In genomic region chr1:113358242-113358641, GRCm38 (mm10) we compare ENCODE assay signal across 17 mouse cellular contexts.
DNase-seq lines count a peak whose midpoint lies in the region; ATAC-seq lines count a peak whose summit lies in the region.
"Had no signal": no experiment of that assay in that cellular context is flagged by ENCODE, and none has a peak within 500 bp of the region (broad histone marks: within the 10 kb centered on the region; RNA-seq: fewer than 3 reads in every experiment).

No protein-coding gene starts in this region.

- no peaks in the 10 kb centered on the region for H3K4me1 ChIP-seq in hindbrain, embryonic 16.5 days (ENCODE audit: control insufficient read depth, insufficient read depth, low read depth, low read length)
- H3K4me1 ChIP-seq: liver, embryonic 12.5 days had no signal

- no peaks in the 10 kb centered on the region for H3K27me3 ChIP-seq in hindbrain, embryonic 16.5 days (replicated peaks; ENCODE audit: control insufficient read depth, insufficient read depth, low read length)
- H3K27me3 ChIP-seq: liver, embryonic 12.5 days had no signal

- no peak overlapping the region for H3K9ac ChIP-seq in hindbrain, embryonic 16.5 days (ENCODE audit: low read depth, low read length)
- H3K9ac ChIP-seq: liver, embryonic 12.5 days had no signal

- ATAC-seq in hindbrain, embryonic 16.5 days, result peak; percentile 93
- ATAC-seq in granulocyte monocyte progenitor cell, adult 5-6 weeks (replicated peaks; ENCODE audit: poor library complexity, severe bottlenecking), result no peak
- ATAC-seq: liver, embryonic 12.5 days had no signal

- no peak overlapping the region for H3K4me2 ChIP-seq in hindbrain, embryonic 16.5 days (ENCODE audit: low read length)
- H3K4me2 ChIP-seq: liver, embryonic 12.5 days had no signal

- H3K4me3 ChIP-seq in hindbrain, embryonic 16.5 days (ENCODE audit: low read length), result no peak overlapping the region
- H3K4me3 ChIP-seq: erythroblast, embryonic 14.5 days; liver, embryonic 12.5 days had no signal

- DNase-seq in left cerebral cortex, postnatal 4 days, result peak; percentile 91
- DNase-seq in left cerebral cortex, adult 9 months (ENCODE audit: low spot score in 2 of 2), result no peak
- DNase-seq in cerebellum, postnatal 14 days, result peak; percentile 53 to 69
- DNase-seq in retina, postnatal 1 day, result peak; percentile 92
- no peak for DNase-seq in adrenal gland, adult (ENCODE audit: inconsistent age in 2 of 2, low spot score in 1 of 2)
- DNase-seq in ovary, adult 18-20 months (ENCODE audit: low spot score), result no peak
- DNase-seq: adrenal gland, adult 2 months; B cell, adult 2 months; heart, adult 18-20 months; heart, postnatal 4 days; lung, postnatal 4 days; spleen, adult 18-20 months had no signal

- 26% methylated on average over 4 of the region's 4 CpGs for WGBS in hindbrain, embryonic 16.5 days

- H3K36me3 ChIP-seq in hindbrain, embryonic 16.5 days (ENCODE audit: control insufficient read depth, insufficient read depth, low read length), result no peaks in the 10 kb centered on the region
- H3K36me3 ChIP-seq: liver, embryonic 12.5 days had no signal

- H3K9me3 ChIP-seq in hindbrain, embryonic 16.5 days (ENCODE audit: control insufficient read depth, low read length), result no peaks in the 10 kb centered on the region

- H3K27ac ChIP-seq in hindbrain, embryonic 16.5 days (ENCODE audit: low read depth, low read length), result no peak overlapping the region
- H3K27ac ChIP-seq: kidney, postnatal 0 days; liver, embryonic 12.5 days had no signal

- intact Hi-C loops in left cerebral cortex, postnatal 4 days (cut with DNase I), result no loop called here

Comparison
In these comparisons a context has a peak if more than half of its experiments do, and no peak if none do; other contexts are left out.
1. DNase-seq: peak in left cerebral cortex, postnatal 4 days (single experiment), cerebellum, postnatal 14 days (2 of 2) and retina, postnatal 1 day (single experiment); none in left cerebral cortex, adult 9 months (0 of 2), adrenal gland, adult (0 of 2) and ovary, adult 18-20 months (single experiment).